Mouse (Mus musculus): ENCODE data around the gene Pou1f1. TPM values are rescaled to one million over a fixed set of nuclear protein-coding genes. Genes with fewer than 3 reads are reported as not detected.

The Pou1f1 gene
- polyA plus RNA-seq, 1 experiment: not detected

DNA sequence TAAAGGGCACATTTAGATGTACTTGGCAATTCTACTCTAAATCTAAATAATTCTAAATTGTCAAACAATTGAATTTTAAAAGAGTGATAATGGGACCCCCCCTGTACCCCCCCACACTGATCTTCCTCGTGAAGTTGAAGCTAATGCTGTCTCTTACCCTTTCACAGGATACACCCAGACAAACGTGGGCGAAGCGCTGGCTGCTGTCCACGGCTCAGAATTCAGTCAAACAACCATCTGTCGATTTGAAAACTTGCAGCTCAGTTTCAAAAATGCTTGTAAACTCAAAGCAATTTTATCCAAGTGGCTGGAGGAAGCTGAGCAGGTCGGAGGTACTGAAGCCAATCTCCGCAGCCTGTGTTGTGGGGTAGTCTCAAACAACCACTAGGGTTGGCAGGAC, 11.4 kb downstream of the Pou1f1 start:
- Histone ChIP-seq H3K4me3 (ENCODE audit: insufficient read depth, low read length) (no peak overlapping the region), H3K4me1 (ENCODE audit: control insufficient read depth, insufficient read depth, low read length) (no peaks in the 10 kb centered on the region), H3K27ac (ENCODE audit: insufficient read depth, low read length) (no peak overlapping the region)
- no peak for TF ChIP-seq POLR2A (IDR thresholded peaks at IDR 0.05; ENCODE audit: low read depth, low read length)
- TF ChIP-seq CTCF (IDR thresholded peaks at IDR 0.05; ENCODE audit: borderline replicate concordance, insufficient read depth, low read length): no peak

DNA sequence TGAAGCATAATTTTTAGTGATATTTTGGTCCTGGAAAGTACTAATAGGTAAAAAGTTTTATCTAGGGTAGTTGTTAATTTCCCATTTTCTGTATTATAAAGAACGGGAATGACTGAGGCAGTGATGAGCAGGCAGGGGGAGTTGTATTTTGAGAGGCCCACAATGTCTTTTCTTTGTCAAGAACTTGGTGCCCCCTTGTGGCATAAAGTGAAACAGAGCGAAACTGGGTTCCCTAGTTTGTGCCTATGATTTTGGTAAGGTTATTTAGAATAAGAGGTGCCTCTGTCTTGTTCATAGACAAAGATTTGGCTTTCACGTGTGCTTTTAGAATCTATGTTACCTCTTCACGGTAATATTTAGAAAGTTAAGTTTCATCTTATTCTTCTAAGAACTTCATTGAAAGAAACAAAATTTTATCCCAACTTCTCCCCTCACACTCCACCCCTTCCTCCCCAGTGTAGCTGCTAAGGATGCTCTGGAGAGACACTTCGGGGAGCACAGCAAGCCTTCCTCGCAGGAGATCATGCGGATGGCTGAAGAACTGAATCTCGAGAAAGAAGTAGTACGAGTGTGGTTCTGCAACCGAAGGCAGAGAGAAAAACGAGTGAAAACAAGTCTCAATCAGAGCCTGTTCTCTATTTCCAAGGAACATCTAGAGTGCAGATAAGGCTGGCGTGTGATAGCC, 13.1 kb downstream of the Pou1f1 start:
- Histone ChIP-seq H3K4me3 (ENCODE audit: insufficient read depth, low read length) (no peak overlapping the region), H3K4me1 (ENCODE audit: control insufficient read depth, insufficient read depth, low read length) (no peaks in the 10 kb centered on the region), H3K27ac (ENCODE audit: insufficient read depth, low read length) (no peak overlapping the region)
- TF ChIP-seq CTCF (IDR thresholded peaks at IDR 0.05; ENCODE audit: borderline replicate concordance, insufficient read depth, low read length): no peak
- TF ChIP-seq POLR2A (IDR thresholded peaks at IDR 0.05; ENCODE audit: low read depth, low read length): no peak

DNA sequence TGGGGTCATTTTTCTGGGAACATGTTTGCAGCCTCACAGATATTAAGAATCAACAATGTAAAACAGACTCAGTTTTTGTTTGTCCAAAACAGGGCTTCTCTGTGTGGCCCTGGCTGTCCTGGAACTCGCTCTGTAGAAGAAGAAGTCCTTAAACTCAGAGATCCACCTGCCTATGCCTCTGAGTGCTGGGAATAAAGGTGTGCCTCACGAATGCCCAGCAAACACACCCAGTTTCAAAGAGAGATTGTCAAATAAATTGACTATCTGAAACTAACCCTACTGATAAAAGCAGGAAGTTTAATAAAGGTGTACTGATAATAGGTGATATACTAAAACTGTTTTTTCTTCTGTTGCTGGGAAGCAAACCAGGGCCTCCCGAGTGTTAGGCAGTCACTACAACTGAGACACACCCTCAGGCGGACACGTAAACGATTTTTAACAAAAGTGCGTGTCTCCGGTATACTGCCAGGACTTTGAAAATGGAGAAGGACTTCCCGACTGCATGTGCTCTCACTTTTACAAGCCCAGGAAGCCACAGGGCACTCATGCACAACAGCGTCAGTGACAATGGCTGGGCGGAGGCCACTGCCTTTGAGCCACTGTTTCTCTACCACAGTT, 23.5 kb downstream of the Pou1f1 start:
- TF ChIP-seq CTCF (IDR thresholded peaks at IDR 0.05; ENCODE audit: borderline replicate concordance, insufficient read depth, low read length) (no peak), POLR2A (IDR thresholded peaks at IDR 0.05; ENCODE audit: low read depth, low read length) (no peak)
- Histone ChIP-seq H3K27ac (ENCODE audit: insufficient read depth, low read length) (no peak overlapping the region), H3K4me3 (ENCODE audit: insufficient read depth, low read length) (no peak overlapping the region)

DNA sequence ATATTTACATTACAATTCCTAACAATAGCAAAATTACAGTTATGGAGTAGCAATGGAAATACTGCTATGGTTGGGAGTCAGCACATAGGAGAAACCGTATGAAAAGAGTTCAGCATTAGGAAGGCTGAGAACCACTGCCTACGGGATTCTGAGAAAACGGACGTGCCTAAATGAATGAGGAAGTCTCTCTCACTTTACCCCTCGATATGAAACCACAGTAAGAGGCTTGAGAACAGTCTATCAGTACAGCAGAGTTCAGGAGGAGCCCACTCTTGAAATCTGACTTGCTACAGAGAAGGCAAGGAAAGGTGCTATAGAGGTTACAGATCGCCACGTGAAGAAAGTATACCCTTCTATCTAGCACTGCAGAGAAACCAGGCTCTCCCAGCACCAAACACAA, 28.6 kb downstream of the Pou1f1 start:
- no peak overlapping the region for H3K4me3 ChIP-seq (ENCODE audit: insufficient read depth, low read length)
- no peak overlapping the region for H3K27ac ChIP-seq (ENCODE audit: insufficient read depth, low read length)
- TF ChIP-seq POLR2A (IDR thresholded peaks at IDR 0.05; ENCODE audit: low read depth, low read length): no peak
- no peak for TF ChIP-seq CTCF (IDR thresholded peaks at IDR 0.05; ENCODE audit: borderline replicate concordance, insufficient read depth, low read length)
- H3K4me1 ChIP-seq (ENCODE audit: control insufficient read depth, insufficient read depth, low read length): no peaks in the 10 kb centered on the region

More for the DNA sequence above, 23.5 kb downstream of the Pou1f1 start:
- H3K4me1 ChIP-seq (ENCODE audit: control insufficient read depth, insufficient read depth, low read length): no peaks in the 10 kb centered on the region

DNA sequence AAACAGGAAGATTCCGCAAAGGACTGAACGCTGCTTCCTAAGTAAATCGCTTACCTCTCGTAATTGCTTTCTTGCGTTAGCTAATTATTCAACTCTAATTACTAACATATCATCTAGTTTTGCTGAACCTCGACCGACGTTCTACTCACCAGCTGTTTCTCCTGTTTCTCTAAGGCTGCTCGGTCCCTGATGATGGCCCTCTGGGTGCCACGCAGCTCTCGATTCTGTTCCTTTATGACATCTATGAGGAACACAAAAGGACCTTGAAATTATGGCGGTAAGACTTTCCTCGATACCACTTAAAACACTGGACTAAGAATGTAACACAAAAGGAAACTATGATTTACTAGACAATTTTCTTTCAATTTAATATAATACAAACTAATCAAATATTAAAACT, 30.5 kb downstream of the Pou1f1 start:
- Histone ChIP-seq H3K4me3 (ENCODE audit: insufficient read depth, low read length) (no peak overlapping the region), H3K27ac (ENCODE audit: insufficient read depth, low read length) (no peak overlapping the region), H3K4me1 (ENCODE audit: control insufficient read depth, insufficient read depth, low read length) (no peaks in the 10 kb centered on the region)
- TF ChIP-seq POLR2A (IDR thresholded peaks at IDR 0.05; ENCODE audit: low read depth, low read length): no peak
- TF ChIP-seq CTCF (IDR thresholded peaks at IDR 0.05; ENCODE audit: borderline replicate concordance, insufficient read depth, low read length): no peak

DNA sequence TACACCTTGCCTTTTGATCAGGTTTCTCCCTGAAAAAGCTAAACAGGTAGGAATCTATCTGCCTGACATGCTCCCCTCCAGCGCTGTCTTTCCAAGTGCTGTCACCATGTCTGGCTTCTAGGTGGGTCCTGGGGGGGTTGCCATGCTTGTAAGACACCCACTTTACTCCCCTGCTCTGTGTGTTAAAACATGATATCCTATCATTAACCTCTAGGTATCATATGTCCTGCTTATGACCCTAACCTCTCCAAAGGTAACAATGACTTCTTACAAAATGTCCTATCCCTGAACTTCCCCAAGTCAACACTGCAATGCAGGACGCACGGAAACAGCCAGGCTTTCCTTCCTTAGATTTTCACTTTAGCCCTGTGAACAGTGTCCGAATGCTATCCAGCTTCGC, 34.0 kb downstream of the Pou1f1 start:
- no peak overlapping the region for H3K4me3 ChIP-seq (ENCODE audit: insufficient read depth, low read length)
- H3K27ac ChIP-seq (ENCODE audit: insufficient read depth, low read length): no peak overlapping the region
- H3K4me1 ChIP-seq (ENCODE audit: control insufficient read depth, insufficient read depth, low read length): no peaks in the 10 kb centered on the region
- TF ChIP-seq CTCF (IDR thresholded peaks at IDR 0.05; ENCODE audit: borderline replicate concordance, insufficient read depth, low read length): no peak
- no peak for TF ChIP-seq POLR2A (IDR thresholded peaks at IDR 0.05; ENCODE audit: low read depth, low read length)

DNA sequence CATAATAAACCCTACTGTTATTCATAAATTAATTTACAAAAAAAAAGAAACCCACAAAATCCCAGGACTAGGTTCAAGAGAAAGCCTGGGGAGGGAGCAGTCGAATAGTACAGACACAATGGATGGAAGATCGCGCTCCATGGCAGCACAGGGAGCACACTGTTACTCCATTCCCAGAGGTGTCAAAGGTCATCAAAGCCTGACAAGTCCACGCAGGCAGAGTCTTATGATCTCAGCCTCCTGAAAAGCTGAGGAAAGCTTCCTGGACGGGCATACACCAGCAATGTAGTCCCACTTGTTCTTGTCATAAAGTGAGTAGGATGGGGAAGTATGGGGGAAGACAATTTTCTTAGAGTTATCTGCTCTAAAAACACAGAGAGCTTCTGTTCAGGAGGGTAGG, 37.1 kb downstream of the Pou1f1 start:
- Histone ChIP-seq H3K4me1 (ENCODE audit: control insufficient read depth, insufficient read depth, low read length) (0 out of 2 replicates have a peak, but pooled peaks cover 6% of the 10 kb centered on the region), H3K4me3 (ENCODE audit: insufficient read depth, low read length) (no peak overlapping the region), H3K27ac (ENCODE audit: insufficient read depth, low read length) (no peak overlapping the region)
- TF ChIP-seq CTCF (IDR thresholded peaks at IDR 0.05; ENCODE audit: borderline replicate concordance, insufficient read depth, low read length) (no peak), POLR2A (IDR thresholded peaks at IDR 0.05; ENCODE audit: low read depth, low read length) (no peak)

DNA sequence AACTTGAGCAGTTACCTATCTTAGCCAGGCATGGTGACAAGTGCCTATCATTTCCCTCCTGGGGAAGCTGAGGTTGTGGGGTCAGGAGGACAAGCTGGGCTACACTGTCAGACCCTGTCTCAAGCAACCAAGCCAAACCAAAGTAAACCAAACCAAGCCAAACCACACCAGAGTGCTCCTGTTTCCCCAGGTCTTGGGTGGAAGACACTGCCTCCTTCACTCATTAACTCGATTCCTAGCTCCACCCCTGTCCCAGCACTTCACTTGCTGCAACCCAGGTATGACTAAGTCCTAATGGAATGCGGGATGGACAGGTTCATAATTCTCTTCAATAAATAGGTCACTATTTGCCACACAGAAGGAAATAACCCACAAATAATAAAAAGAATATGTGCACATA, 39.3 kb downstream of the Pou1f1 start:
- H3K27ac ChIP-seq (ENCODE audit: insufficient read depth, low read length): no peak overlapping the region
- H3K4me1 ChIP-seq (ENCODE audit: control insufficient read depth, insufficient read depth, low read length): 0 out of 2 replicates have a peak, but pooled peaks cover 6% of the 10 kb centered on the region
- TF ChIP-seq POLR2A (IDR thresholded peaks at IDR 0.05; ENCODE audit: low read depth, low read length): no peak
- TF ChIP-seq CTCF (IDR thresholded peaks at IDR 0.05; ENCODE audit: borderline replicate concordance, insufficient read depth, low read length): no peak
- H3K4me3 ChIP-seq (ENCODE audit: insufficient read depth, low read length): no peak overlapping the region

DNA sequence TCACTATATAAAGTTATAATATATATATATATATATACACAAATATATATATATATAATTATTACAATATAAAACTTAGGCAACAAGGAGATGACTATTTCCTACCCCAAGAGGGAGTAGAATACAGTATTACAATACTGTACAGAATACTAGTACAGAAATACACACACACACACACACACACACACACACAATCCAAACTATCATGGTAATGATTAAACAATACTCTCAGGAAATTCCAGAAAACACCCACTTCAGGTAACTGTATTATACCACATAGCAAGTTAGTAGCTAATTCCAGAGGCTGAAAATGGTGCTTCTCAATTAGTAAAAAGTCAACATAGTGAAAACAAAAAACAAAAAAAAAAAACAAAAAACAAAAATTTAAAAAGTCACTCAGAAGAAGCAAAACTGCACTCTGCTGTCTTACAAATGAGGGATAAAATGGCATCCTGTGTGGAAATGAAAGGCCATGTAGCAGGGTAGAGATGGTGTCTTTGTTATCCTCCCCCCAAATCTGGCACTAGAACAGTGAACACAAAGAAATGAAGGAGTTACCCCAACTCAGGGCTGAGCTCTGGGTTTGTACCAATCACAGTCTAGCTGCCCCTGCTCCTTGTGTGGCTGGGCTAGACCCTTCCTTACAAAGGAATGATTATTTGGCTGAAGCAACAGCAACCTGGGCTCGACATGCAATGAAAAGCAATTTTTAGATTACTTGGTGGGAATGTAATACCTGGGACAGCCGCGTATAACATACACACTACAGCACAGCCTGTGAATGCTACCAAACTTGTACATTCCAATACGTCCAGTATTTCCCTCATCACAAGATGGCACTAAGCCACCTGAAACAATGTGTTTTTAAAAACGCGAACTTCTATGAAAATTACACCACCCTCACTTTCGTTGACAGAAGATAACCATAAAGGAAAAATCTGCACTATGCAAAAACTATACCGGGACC, 41.0 kb downstream of the Pou1f1 start:
- H3K4me3 ChIP-seq (ENCODE audit: insufficient read depth, low read length): peak overlapping the region; percentile 60
- no peak overlapping the region for H3K27ac ChIP-seq (ENCODE audit: insufficient read depth, low read length)
- 0 out of 2 replicates have a peak, but pooled peaks cover 6% of the 10 kb centered on the region for H3K4me1 ChIP-seq (ENCODE audit: control insufficient read depth, insufficient read depth, low read length)
- TF ChIP-seq POLR2A (IDR thresholded peaks at IDR 0.05; ENCODE audit: low read depth, low read length) (no peak), CTCF (IDR thresholded peaks at IDR 0.05; ENCODE audit: borderline replicate concordance, insufficient read depth, low read length) (no peak)

Measured in embryonic fibroblast, embryonic 13.5 days (primary cell).